Comparison of ENCODE assay signal across 8 mouse cellular contexts in the genomic region with DNA sequence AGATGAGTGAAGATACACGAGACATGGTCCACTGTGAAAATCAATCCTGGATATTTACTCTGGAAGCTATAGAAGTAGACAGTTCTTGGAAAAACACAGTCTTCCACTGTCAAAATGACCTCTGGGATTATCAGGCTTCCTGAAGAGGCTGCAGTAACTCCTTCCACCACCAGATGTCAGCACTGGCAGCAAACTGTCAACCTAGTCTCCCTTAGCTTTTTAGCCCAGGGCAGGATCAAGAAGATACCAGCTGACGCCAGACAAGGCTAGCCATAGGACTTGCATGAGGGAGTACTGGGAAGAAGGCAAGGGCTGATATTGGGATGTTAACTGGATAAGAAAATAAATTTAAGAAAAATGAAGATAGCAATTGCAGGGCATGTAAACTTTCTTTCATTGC. TPM values are rescaled to one million over a fixed set of nuclear protein-coding genes. Genes with fewer than 3 reads are reported as not detected.
DNase-seq lines count a peak whose midpoint lies in the region; ATAC-seq and TF ChIP-seq lines count a peak whose summit lies in the region.

No protein-coding gene starts in this region.

- DNase-seq in right cerebral cortex, adult 2 months (ENCODE audit: low spot score in 2 of 2): peak; percentile 78 to 80
- DNase-seq in right cerebral cortex, postnatal 25 days: no peak
- peak; percentile 88 for DNase-seq in hindbrain, postnatal 0 days (ENCODE audit: low spot score)
- peak; percentile 83 for DNase-seq in liver
- peak; percentile 75 for DNase-seq in splenic B cell, adult 2 months (ENCODE audit: low read depth, low spot score)

- H3K4me2 ChIP-seq in hindbrain, postnatal 0 days (ENCODE audit: low read depth, low read length): no peak overlapping the region
- no peak overlapping the region for H3K4me2 ChIP-seq in midbrain, embryonic 16.5 days (ENCODE audit: low read length)

- H3K27ac ChIP-seq in bone marrow macrophage, adult 2 months (ENCODE audit: insufficient read depth, low read depth, low read length): no peak overlapping the region
- no peak overlapping the region; the same call in 1 of the 2 replicates for H3K27ac ChIP-seq in hindbrain, postnatal 0 days
- H3K27ac ChIP-seq in midbrain, embryonic 16.5 days (ENCODE audit: low read length): no peak overlapping the region

- WGBS in hindbrain, postnatal 0 days: 9% methylated on average over 2 of the region's 2 CpGs
- WGBS in midbrain, embryonic 16.5 days: 10% methylated on average over 2 of the region's 2 CpGs

- H3K36me3 ChIP-seq in hindbrain, postnatal 0 days (ENCODE audit: insufficient read depth, low read length): peaks cover 36% of the 10 kb centered on the region; the same call in 1 of the 2 replicates
- H3K36me3 ChIP-seq in midbrain, embryonic 16.5 days (ENCODE audit: control insufficient read depth, insufficient read depth, low read length): peaks cover 29% of the 10 kb centered on the region
- H3K36me3 ChIP-seq in splenic B cell, adult 2 months (ENCODE audit: control insufficient read depth, insufficient read depth, low read length, poor library complexity, severe bottlenecking): no peaks in the 10 kb centered on the region

- TF ChIP-seq POLR2A in bone marrow macrophage, adult 2 months (IDR thresholded peaks at IDR 0.05; ENCODE audit: borderline replicate concordance, low read depth, low read length): no peak

- no peaks in the 10 kb centered on the region for H3K27me3 ChIP-seq in hindbrain, postnatal 0 days (ENCODE audit: insufficient read depth, low read length)
- no peaks in the 10 kb centered on the region for H3K27me3 ChIP-seq in midbrain, embryonic 16.5 days (ENCODE audit: control insufficient read depth, insufficient read depth, low read depth, low read length)
- no peaks in the 10 kb centered on the region for H3K27me3 ChIP-seq in splenic B cell, adult 2 months (ENCODE audit: control insufficient read depth, insufficient read depth, low read length, poor library complexity, severe bottlenecking)

- H3K9ac ChIP-seq in hindbrain, postnatal 0 days (replicated peaks; ENCODE audit: low read length): no peak overlapping the region
- H3K9ac ChIP-seq in midbrain, embryonic 16.5 days (ENCODE audit: low read depth, low read length): no peak overlapping the region

- no peak overlapping the region for H3K4me3 ChIP-seq in bone marrow macrophage, adult 2 months (ENCODE audit: insufficient read depth, low read length)
- H3K4me3 ChIP-seq in hindbrain, postnatal 0 days (ENCODE audit: low read length): no peak overlapping the region
- no peak overlapping the region for H3K4me3 ChIP-seq in midbrain, embryonic 16.5 days (ENCODE audit: low read depth, low read length)

- no peaks in the 10 kb centered on the region for H3K4me1 ChIP-seq in bone marrow macrophage, adult 2 months (ENCODE audit: control insufficient read depth, insufficient read depth, low read length)
- H3K4me1 ChIP-seq in hindbrain, postnatal 0 days (ENCODE audit: insufficient read depth, low read length): no peaks in the 10 kb centered on the region
- H3K4me1 ChIP-seq in midbrain, embryonic 16.5 days (ENCODE audit: control insufficient read depth, insufficient read depth, low read length): no peaks in the 10 kb centered on the region

- 0 out of 2 replicates have a peak, but pooled peaks have one; percentile 38 for TF ChIP-seq CTCF in bone marrow macrophage, adult 2 months (IDR thresholded peaks at IDR 0.05; ENCODE audit: low read depth, low read length)
- peak; percentile 96 for TF ChIP-seq CTCF in hindbrain, postnatal 0 days (IDR thresholded peaks at IDR 0.05; ENCODE audit: low read depth)

- H3K9me3 ChIP-seq in hindbrain, postnatal 0 days (ENCODE audit: low read length): no peaks in the 10 kb centered on the region
- no peaks in the 10 kb centered on the region for H3K9me3 ChIP-seq in midbrain, embryonic 16.5 days (replicated peaks; ENCODE audit: control insufficient read depth, low read length, poor library complexity, severe bottlenecking)

- ATAC-seq in erythroblast, adult 5-6 weeks (replicated peaks; ENCODE audit: low FRiP score, poor library complexity, severe bottlenecking): peak; percentile 85
- peak; percentile 77 for ATAC-seq in hindbrain, postnatal 0 days
- peak; percentile 54; the same call in 1 of the 2 replicates for ATAC-seq in midbrain, embryonic 16.5 days

RNA-seq across cellular contexts. Expression of gene Ackr1, which starts 6.0 kb away (rescaled TPM):
- not detected in 2 replicates for polyA plus RNA-seq in bone marrow macrophage, adult 2 months (2012; ENCODE audit: insufficient read depth, insufficient read length, missing spikeins)
- 67.1 and 89.7 TPM in 2 replicates for total RNA-seq in erythroblast, adult 5-6 weeks (2015; ENCODE audit: low replicate concordance)
- total RNA-seq in erythroblast, adult 5-6 weeks (2017; ENCODE audit: low replicate concordance): 43.2 and 60.3 TPM in 2 replicates
- 51.7 and 55.2 TPM in 2 replicates for total RNA-seq in hindbrain, postnatal 0 days (2014; rRNA removed)
- polyA plus RNA-seq in hindbrain, postnatal 0 days (2015; fragmentation: Nextera tagmentation; extraction: Ambion mirVana): 18.7 and 21.5 TPM in 2 replicates
- polyA plus RNA-seq in midbrain, embryonic 16.5 days (2015; fragmentation: Nextera tagmentation; extraction: Ambion mirVana): 18.6 and 19.9 TPM in 2 replicates

RNA-seq across cellular contexts. Expression of gene Aim2, which starts 11.1 kb away (rescaled TPM):
- 62.9 and 94.2 TPM in 2 replicates for polyA plus RNA-seq in bone marrow macrophage, adult 2 months (2012; ENCODE audit: insufficient read depth, insufficient read length, missing spikeins)
- 20.5 and 27.7 TPM in 2 replicates for total RNA-seq in erythroblast, adult 5-6 weeks (2015; ENCODE audit: low replicate concordance)
- 45.9 and 55.4 TPM in 2 replicates for total RNA-seq in erythroblast, adult 5-6 weeks (2017; ENCODE audit: low replicate concordance)
- 1.6 and 19.1 TPM in 2 replicates for total RNA-seq in hindbrain, postnatal 0 days (2014; rRNA removed)
- 1.4 and 1.9 TPM in 2 replicates for polyA plus RNA-seq in hindbrain, postnatal 0 days (2015; fragmentation: Nextera tagmentation; extraction: Ambion mirVana)
- 1.5 and 1.7 TPM in 2 replicates for polyA plus RNA-seq in midbrain, embryonic 16.5 days (2015; fragmentation: Nextera tagmentation; extraction: Ambion mirVana)

RNA-seq across cellular contexts. Expression of gene Cadm3, which starts 28.0 kb away (rescaled TPM):
- polyA plus RNA-seq in bone marrow macrophage, adult 2 months (2012; ENCODE audit: insufficient read depth, insufficient read length, missing spikeins): not detected in 2 replicates
- 4.8 TPM in 1 of 2 replicates, not detected in the other for total RNA-seq in erythroblast, adult 5-6 weeks (2015; ENCODE audit: low replicate concordance)
- total RNA-seq in erythroblast, adult 5-6 weeks (2017; ENCODE audit: low replicate concordance): 1.4 and 5.4 TPM in 2 replicates
- 533 and 565 TPM in 2 replicates for total RNA-seq in hindbrain, postnatal 0 days (2014; rRNA removed)
- polyA plus RNA-seq in hindbrain, postnatal 0 days (2015; fragmentation: Nextera tagmentation; extraction: Ambion mirVana): 52.5 and 53.1 TPM in 2 replicates
- 64.7 and 69.7 TPM in 2 replicates for polyA plus RNA-seq in midbrain, embryonic 16.5 days (2015; fragmentation: Nextera tagmentation; extraction: Ambion mirVana)

Comparison
In these comparisons a context has a peak if more than half of its experiments do, and no peak if none do; other contexts are left out.
1. RNA of gene Ackr1, which starts 6.0 kb away (polyA plus RNA-seq): 18.7 to 21.5 TPM in hindbrain, postnatal 0 days and 18.6 to 19.9 TPM in midbrain, embryonic 16.5 days; not detected in bone marrow macrophage, adult 2 months; every median in the first group is over 10 times any median in the second.
2. RNA of gene Aim2, which starts 11.1 kb away (polyA plus RNA-seq): 62.9 to 94.2 TPM in bone marrow macrophage, adult 2 months; 1.5 to 1.7 TPM in midbrain, embryonic 16.5 days and 1.4 to 1.9 TPM in hindbrain, postnatal 0 days; every median in the first group is over 10 times any median in the second.
3. RNA of gene Cadm3, which starts 28.0 kb away (polyA plus RNA-seq): 64.7 to 69.7 TPM in midbrain, embryonic 16.5 days and 52.5 to 53.1 TPM in hindbrain, postnatal 0 days; not detected in bone marrow macrophage, adult 2 months; every median in the first group is over 10 times any median in the second.
4. Peak in every context shown above with its lines, with median percentiles within 50 percentile points of each other: ATAC-seq.